Mouse (Mus musculus): ENCODE results near the gene Srsf3.

DNA sequence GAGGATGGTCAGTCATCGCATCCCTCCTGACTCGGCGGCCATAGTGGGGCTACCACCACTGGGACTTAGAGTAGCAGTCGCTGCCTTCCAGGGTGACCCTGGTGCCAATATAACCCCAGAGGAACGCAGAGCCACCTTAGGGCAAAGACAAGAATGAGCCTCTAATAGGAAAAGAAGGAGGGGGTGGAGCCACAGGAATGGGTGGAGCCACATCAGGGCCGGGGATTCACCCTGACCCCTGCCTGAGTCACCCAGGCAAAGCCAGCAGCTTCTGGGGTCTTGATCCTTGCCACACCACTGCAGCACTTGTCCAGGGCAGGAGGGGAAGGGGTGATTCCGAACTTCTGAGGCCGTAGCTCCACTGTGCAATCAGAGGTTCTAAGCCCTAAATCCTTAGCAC, 51.2 kb downstream of the Srsf3 start:
- no peak for TF ChIP-seq CTCF (IDR thresholded peaks at IDR 0.05)
- no peak for TF ChIP-seq POLR2A (IDR thresholded peaks at IDR 0.05; ENCODE audit: insufficient read depth, low read depth, low read length)

Data from heart, adult 2 months (tissue).